Mouse (Mus musculus): ENCODE results near the gene Zap70.

DNA sequence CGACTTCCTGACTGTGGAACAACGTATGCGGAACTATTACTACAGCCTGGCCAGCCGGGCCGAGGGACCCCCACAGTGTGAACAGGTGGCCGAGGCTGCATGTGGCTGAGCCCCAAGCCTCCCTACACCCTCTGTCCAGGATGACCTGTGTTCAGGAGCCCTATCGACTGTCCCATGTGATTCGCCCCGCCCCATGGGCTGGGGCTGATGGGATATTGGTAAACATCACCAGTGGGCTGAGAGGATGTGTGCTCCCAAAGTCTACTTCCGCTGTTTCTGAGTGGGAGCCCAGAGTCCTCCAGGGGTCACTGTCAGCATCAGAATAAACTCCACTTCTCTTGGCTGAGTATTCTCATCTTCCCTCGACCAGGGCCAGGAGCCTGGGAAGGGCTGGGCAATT, 20.9 kb downstream of the Zap70 start:
- TF ChIP-seq CTCF (IDR thresholded peaks at IDR 0.05; ENCODE audit: borderline replicate concordance, insufficient read depth, low read length) = no peak
- TF ChIP-seq POLR2A (IDR thresholded peaks at IDR 0.05; ENCODE audit: low read depth, low read length) = no peak

Measured in embryonic fibroblast, embryonic 13.5 days (primary cell).